Mouse (Mus musculus): ENCODE measurements at regions not wholly inside any gene's neighbourhood (a gene's known extent, or its start where the extent isn't known, plus 50 kb on each side); places are given as distances from the start of the nearest gene placed in this dataset.

DNA sequence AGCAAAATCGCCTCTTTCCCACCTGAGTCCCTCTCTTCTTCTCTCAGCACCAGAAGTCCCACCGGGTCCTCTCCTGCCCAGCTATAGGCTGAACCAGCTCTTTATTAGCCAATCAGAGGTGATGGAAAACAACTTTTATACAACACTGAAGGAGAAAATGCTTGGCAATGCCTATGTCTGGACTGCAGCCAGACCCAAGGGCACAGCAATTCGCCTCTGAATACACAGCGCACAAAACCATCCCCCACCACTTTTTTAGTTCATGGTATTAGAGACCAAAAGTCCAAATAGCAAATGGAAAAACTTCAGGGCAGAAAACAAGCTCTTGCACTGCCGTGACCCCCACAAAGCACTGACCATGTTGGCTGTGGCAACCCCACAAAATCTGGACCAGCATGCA lies 57.8 kb upstream of the Egln3 start:
- TF ChIP-seq CTCF (IDR thresholded peaks at IDR 0.05; ENCODE audit: control insufficient read depth, insufficient read depth, low read length) (no peak), POLR2A (IDR thresholded peaks at IDR 0.05; ENCODE audit: borderline replicate concordance, control insufficient read depth, low read depth, low read length) (no peak)
